Mouse (Mus musculus) megakaryocyte, embryonic 14.5 days (primary cell): ENCODE measurements at regions not wholly inside any gene's neighbourhood (a gene's known extent, or its start where the extent isn't known, plus 50 kb on each side); places are given as distances from the start of the nearest gene placed in this dataset.

Source experiments
- FLI1 ChIP-seq: IDR thresholded peaks from 2 replicates; pipeline ENCODE4 v1.6.1; 2012; ENCODE audit warnings: low read length, inconsistent platforms, mixed read lengths
- GATA1 ChIP-seq: IDR thresholded peaks from 3 replicates; pipeline ENCODE4 v1.6.1; 2012; ENCODE audit warnings: mixed read lengths, low read length, inconsistent platforms, borderline replicate concordance

DNA sequence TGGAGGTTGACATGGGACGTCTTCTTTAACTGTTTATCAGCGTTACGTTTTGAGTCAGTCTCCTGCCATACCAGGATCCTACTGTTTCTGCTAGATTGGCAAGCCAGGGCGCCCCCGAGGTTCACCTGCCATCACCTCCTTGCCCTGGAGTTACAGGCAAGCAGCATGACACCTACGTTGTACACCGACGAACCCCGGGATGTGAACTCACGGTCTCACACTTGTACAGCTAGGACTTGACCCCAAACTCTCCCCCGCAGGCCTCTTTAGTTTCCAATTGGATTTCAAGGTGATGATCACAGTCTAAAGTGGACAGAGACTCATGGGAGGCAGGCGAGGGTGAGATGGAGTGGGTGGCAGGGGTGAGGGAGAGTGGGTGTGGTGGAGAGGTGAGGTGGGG is 83.9 kb upstream of the Gm9887 start:
- TF ChIP-seq GATA1 (no peak), FLI1 (no peak)
